Mouse (Mus musculus) lung, adult 2 months (tissue): ENCODE data around the gene 4933425L06Rik.

Source experiments
- CTCF ChIP-seq: fragments of 200-500 bp; IDR thresholded peaks from 2 replicates; pipeline ENCODE4 v1.5.1; 2011; ENCODE audit warnings: mild to moderate bottlenecking, low read length, control low read depth; ENCODE audit not compliant: insufficient read depth
- POLR2A ChIP-seq: fragments of 200-500 bp; IDR thresholded peaks from 2 replicates; pipeline ENCODE4 v1.6.1; 2011; ENCODE audit warnings: low read depth, mild to moderate bottlenecking, control low read depth, low read length, borderline replicate concordance; ENCODE audit errors: extremely low read depth

DNA sequence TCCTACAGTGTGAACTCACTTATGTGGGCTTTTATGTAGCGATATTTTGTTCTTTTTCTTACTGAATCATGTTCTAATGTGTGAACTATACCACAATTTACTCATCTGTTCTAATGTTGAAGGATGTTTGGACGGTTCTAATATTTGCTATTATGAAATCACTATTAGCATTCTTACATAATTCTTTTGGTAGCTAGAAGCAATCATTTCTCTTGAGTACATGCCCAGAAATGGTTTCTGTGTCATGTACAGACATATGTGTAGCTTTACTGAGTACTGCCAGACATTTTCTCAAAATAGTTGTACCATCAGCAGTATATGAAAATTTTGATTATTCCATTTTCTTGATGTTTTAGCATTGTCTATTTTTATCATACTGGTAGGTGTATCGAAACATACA lies 7.4 kb downstream of the 4933425L06Rik start:
- no peak for TF ChIP-seq POLR2A
- TF ChIP-seq CTCF, result no peak
